Mouse (Mus musculus) heart, adult 2 months (tissue): ENCODE data around the gene Sema3g.

Experiments used
- CTCF ChIP-seq: fragments of 200-600 bp; IDR thresholded peaks from 2 replicates; pipeline ENCODE4 v1.8.1; 2022; ENCODE audit warnings: antibody characterized with exemption, mild to moderate bottlenecking, moderate library complexity
- EP300 ChIP-seq: fragments of 200-500 bp; IDR thresholded peaks from 2 replicates; pipeline ENCODE4 v1.6.1; 2011; ENCODE audit warnings: low read depth, low read length, control low read depth; ENCODE audit not compliant: insufficient read depth
- POLR2A ChIP-seq: fragments of 200-500 bp; IDR thresholded peaks from 2 replicates; pipeline ENCODE4 v1.6.1; 2011; ENCODE audit warnings: mild to moderate bottlenecking, low read depth, low read length, control low read depth; ENCODE audit not compliant: insufficient read depth

DNA sequence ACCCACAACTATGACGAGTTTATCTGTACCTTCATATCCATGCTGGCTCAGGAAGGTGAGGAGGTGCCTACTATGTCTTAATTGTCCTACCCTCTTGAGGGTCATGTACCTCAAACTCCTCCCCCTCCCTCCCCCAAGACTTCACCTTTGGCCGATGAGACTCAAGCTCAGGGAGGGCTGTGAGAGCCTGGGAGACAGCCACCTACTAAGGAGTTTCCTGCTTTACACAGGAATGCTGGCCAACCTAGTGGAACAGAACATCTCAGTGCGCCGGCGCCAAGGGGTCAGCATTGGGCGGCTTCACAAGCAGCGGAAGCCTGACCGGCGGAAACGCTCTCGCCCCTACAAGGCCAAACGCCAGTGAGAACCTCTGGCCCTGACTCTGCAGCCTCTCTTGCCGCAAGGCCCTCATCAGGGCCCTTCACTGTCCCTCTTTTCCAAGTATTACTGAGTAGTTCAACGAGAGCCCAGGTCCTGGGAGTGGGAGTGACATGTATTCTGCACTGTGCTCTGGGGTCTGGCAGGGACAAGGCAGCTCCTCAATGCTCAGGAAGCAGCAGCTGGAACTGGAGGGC, 40.9 kb downstream of the Sema3g start:
- TF ChIP-seq CTCF: no peak
- TF ChIP-seq EP300: no peak
- no peak for TF ChIP-seq POLR2A
